Mouse (Mus musculus): Measurements from ENCODE around the gene Hhat.
A peak's percentile ranks its signal among the peaks of the same experiment; 100 is the strongest.

Hhat gene

DNA sequence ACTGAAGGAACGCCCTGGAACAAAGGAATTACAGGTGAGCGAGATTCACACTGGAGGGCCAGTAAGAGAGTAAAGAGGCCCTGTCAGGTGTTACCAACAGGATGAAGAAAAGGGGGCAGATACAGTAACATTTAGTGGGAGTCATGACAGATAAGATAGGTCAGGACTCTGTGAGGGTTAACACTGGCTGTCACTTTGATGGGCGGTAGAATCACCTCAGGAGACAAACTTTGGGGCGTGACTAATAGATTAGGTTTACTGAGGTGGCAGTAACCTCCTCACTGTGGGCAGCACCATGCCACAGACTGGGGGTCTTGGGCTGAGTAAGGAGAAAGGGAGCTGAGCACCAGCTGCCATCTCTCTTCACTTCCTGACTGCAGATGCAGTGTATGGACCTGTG, 121.0 kb downstream of the Hhat start:
- DNase-seq: no peak

- DNase-seq: peak; percentile 17
Measured at GRCm38 (mm10) chr1:192649233-192649632, 121.8 kb downstream of the Hhat start.

DNA sequence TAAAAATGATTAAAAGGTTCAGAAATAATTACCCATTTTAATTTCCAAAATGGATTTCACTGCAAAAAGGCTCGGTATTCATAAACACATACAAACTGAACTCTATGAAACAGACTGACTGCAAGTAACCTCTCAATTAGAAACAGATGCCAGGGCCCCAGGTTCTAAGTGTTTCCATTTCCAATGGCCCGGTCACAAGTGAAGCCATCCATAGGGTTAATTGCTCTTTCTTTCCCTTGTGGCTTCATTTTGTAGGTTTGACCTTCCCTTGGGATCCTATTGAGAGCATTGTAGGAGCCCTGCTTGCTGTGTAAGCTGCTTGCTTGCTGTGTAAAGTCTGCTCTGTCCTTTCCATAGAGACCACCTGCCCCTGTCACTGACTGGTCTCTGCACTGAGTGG, 123.7 kb downstream of the Hhat start:
- no peak for DNase-seq

- no peak for DNase-seq
Measured at GRCm38 (mm10) chr1:192642126-192642525, 128.9 kb downstream of the Hhat start.

DNA sequence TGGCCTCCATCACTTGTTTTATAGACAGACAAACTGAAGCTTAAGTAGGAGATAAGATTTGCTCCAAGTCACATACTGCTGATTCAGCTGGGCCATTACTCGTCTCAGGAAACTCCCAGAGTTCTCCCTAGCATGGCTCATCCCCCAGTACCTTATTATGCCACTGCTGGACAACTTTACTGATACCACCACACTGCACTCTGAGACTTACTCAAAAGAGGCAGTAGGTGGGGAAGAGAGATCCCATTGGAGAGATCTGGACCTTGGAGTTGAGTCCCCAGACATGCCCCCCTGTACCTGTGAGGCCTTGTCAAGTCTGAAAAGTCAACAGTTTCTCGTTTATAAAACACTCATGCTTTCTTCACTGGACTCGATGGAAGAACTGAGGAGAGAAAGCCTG, 131.8 kb downstream of the Hhat start:
- no peak for DNase-seq

- no peak for DNase-seq
Measured at GRCm38 (mm10) chr1:192621843-192622242, 149.2 kb downstream of the Hhat start.

DNA sequence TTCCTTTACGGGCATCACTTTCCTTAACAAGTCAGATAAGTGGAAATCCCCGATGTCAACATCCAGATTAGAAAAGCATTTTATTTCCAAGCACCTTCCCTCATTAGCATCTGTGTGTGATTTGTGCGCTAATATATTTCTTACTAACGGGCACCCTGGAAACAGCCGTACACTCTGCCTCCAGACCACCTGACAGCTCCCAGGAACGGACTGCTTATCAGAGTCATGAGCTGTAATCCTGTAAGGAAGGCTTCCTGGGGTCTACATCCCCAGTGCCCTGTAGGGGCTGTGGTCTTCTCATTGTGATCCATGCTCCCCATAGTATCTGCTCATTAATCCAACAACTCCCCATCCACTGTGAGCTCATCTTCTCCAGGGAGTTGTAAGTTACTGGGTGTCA, 157.8 kb downstream of the Hhat start:
- DNase-seq: no peak

GRCm38 (mm10) chr1:192611996-192612739, 158.9 kb downstream of the Hhat start:
- DNase-seq: no peak

DNA sequence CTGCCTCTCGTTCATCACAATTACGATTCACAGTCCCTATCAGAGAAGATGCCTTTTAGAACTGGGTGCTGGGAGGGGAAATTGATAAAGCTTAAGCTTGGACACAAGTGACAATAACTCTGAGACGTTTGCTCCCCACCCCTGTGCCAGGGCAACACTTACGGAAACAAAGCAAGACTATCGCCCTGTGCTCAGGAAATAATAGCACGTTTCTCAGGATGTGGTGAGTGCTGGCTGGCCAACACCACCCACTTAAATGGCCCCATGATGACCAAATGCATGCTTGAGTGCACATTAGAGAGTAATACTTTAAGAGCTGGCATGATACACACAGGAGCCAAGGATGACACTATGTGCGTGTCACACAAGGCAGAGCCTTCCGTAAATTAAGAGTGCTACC, 164.1 kb downstream of the Hhat start:
- DNase-seq: no peak

- no peak for DNase-seq
Measured at GRCm38 (mm10) chr1:192604413-192604812, 166.6 kb downstream of the Hhat start.

GRCm38 (mm10) chr1:192603556-192603955, 167.5 kb downstream of the Hhat start:
- no peak for DNase-seq

DNA sequence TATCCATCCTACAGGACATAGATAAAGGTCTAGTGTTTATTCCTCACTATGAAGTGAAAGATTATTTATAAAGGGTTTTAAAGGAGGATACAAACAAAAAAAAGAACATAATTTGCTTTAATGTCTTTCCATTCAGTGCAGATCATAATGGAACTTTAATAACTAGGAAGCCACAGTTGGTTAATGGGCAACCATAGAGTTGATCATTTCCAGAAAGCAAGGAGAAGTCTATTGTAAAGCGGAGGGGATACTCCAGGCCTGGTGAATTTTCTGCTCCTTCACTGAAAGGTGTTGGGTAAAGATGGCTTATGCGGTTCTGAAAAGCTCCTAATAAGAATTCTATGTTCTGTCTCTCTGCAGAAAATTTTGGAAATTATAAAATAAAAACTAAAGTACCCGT, 169.8 kb downstream of the Hhat start:
- DNase-seq: no peak

DNA sequence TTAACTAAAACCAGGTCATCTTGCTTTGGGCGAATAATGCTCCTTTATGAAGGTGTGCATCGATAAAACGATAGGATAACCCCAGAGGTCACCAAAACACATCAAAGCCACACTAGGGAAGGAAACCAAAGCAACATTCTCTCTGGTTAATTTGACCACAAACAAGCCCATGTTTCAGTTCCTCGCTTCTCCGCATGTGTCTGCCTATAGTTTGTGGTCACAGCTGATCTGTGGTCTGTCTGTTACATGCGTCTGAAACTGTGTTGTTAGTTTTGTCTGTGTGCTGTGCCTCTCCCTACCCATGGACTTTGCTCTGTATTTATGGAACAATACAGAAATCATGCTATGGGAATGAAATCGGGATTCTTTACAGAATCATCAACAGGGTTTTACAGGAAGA, 171.3 kb downstream of the Hhat start:
- no peak for DNase-seq

- DNase-seq: peak; percentile 69
Measured at GRCm38 (mm10) chr1:192598380-192598779, 172.6 kb downstream of the Hhat start.

- no peak for DNase-seq
Measured at GRCm38 (mm10) chr1:192595426-192595825, 175.6 kb downstream of the Hhat start.

- no peak for DNase-seq
Measured at GRCm38 (mm10) chr1:192593492-192593891, 177.5 kb downstream of the Hhat start.

- DNase-seq: no peak
Measured at GRCm38 (mm10) chr1:192587451-192587850, 183.6 kb downstream of the Hhat start.

DNA sequence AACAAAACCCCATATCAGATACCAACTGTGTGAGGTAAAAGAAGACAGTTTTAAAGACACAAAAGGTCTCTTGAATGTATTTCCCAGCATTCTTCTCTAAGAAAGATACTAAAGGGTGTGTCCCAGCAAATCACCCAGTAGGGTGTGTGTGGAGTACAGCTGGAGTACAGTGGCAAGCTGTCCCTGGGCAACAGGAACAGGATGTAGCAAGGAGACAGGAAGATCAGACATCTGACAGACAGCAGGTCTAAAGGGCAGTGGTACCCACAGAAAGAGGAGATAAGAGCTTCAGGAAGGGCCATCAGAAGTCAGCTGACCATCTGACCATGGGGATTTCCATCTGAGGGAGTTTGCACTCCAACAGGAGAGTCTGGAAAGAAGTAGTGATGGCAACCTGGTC, 185.7 kb downstream of the Hhat start:
- DNase-seq: no peak

DNA sequence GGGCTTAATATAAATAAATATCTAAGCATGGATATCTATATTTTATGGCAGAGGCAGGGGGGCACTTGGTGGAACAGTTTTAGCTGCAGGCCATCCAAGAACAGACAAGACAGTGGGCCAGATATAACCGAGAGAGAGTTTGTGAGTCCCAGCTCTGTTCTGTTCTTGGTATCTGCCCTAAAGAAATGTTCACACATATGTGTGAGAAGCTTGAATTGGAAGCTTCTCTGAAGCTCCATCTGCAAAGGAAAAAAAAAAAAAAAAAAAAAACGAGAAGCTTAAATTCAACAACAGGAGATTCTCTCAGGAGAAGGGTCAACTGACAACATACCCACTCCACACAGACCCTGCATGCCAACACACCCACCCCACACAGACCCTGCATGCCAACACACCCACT, 188.1 kb downstream of the Hhat start:
- no peak for DNase-seq

- DNase-seq: no peak
Measured at GRCm38 (mm10) chr1:192564691-192565090, 206.3 kb downstream of the Hhat start.

- no peak for DNase-seq
Measured at GRCm38 (mm10) chr1:192559341-192559740, 211.7 kb downstream of the Hhat start.

- no peak for DNase-seq
Measured at GRCm38 (mm10) chr1:192557978-192558594, 212.9 kb downstream of the Hhat start.

DNA sequence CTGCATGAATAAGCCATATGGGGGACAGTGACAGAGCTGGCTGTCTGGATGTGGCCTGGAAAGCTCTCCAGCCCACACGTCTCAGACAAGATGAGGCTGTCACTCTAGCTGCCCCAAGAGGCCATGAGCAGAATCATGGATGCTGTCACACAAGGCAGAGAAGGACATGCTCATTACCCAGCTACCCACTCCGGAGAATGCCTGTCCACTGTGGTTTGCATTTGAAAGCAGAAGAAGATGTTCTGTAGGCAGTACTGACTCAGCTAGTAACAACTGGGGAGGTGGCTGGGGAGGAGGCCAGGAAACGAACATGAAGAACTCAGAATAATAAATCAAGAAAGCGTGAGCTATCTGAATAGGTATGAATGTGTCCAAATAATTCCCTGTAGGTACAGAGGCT, 215.5 kb downstream of the Hhat start:
- DNase-seq: no peak

DNA sequence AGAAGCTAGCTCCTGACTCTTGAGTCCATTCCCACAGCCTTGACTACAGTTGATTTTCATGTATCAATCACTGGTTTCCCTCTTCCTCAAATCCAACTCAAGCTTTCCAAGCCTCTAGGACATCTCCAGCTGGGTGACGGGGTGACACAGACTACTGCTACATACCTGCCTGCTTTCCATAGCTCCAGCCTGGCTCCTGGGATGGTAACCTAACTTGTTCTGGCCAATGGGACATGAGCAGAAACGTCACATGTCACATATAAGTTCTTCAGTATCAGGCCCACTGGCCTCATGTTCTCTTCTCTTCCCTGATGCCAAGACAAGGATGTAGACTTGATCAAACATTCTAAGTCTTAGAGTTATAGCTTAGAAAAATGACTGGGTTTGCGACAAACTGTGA, 220.5 kb downstream of the Hhat start:
- DNase-seq: no peak

DNA sequence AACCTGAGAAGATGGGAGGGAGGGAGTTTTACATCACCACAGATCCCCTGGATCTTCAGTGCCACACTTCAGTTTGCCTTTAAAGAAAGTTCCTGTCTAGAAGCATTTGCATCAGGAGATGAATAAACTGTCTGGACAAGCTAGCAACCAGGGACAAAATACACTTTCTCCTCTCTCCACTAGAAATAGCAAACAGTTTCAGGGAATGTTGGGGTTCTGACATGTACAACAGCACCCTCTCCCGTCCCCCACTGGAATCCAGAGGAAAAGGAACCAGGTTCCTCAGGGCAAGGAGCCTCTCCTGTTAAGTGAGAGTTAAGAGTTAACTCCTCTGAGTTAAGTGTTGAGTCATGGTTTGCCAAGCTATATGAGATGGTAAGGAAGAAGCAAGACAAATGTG, 224.2 kb downstream of the Hhat start:
- DNase-seq: no peak
